In genomic region chr5:96206897-96207296, GRCm38 (mm10) we compare ENCODE assay signal across 9 mouse cellular contexts. TPM values are rescaled to one million over a fixed set of nuclear protein-coding genes. Genes with fewer than 3 reads are reported as not detected.
DNase-seq lines count a peak whose midpoint lies in the region; ATAC-seq lines count a peak whose summit lies in the region.
"Had no signal": no experiment of that assay in that cellular context is flagged by ENCODE, and none has a peak within 500 bp of the region (broad histone marks: within the 10 kb centered on the region; RNA-seq: fewer than 3 reads in every experiment).

No protein-coding gene starts in this region.

- 55% methylated on average over 2 of the region's 2 CpGs for WGBS in liver, embryonic 12.5 days (ENCODE audit: insufficient replicate concordance)

- no peak for ATAC-seq in liver, embryonic 12.5 days

- peak; percentile 38 for DNase-seq in liver
- DNase-seq in adrenal gland, postnatal 10 days = peak; percentile 80
- peak; percentile 78 for DNase-seq in heart, postnatal 4 days
- DNase-seq in lung, postnatal 14 days = peak; percentile 83
- no peak for DNase-seq in left cerebral cortex, postnatal 36 days (ENCODE audit: low spot score in 2 of 2)
- no peak for DNase-seq in embryo, embryonic 10.5 days (ENCODE audit: low spot score)
- DNase-seq in spleen, postnatal 14 days (ENCODE audit: low spot score in 2 of 2) = no peak

- no peak overlapping the region for H3K27ac ChIP-seq in liver, embryonic 12.5 days
- H3K27ac ChIP-seq: macrophage had no signal

- H3K4me2 ChIP-seq in liver, embryonic 12.5 days = no peak overlapping the region

- no peaks in the 10 kb centered on the region for H3K36me3 ChIP-seq in liver, embryonic 12.5 days

- no peak overlapping the region for H3K9ac ChIP-seq in liver, embryonic 12.5 days

- H3K27me3 ChIP-seq in liver, embryonic 12.5 days (replicated peaks) = no peaks in the 10 kb centered on the region

- H3K9me3 ChIP-seq in liver, embryonic 12.5 days (replicated peaks) = no peaks in the 10 kb centered on the region

- peaks cover 25% of the 10 kb centered on the region for H3K4me1 ChIP-seq in liver, embryonic 12.5 days

- intact Hi-C loops in left cerebral cortex, postnatal 36 days (cut with DNase I) = no loop called here

- no peak overlapping the region for H3K4me3 ChIP-seq in liver, embryonic 12.5 days

RNA-seq across cellular contexts. Expression of gene Mrpl1, which starts 2.4 kb away (rescaled TPM):
- polyA plus RNA-seq in liver, embryonic 12.5 days (2016; fragmentation: Nextera tagmentation; extraction: Ambion mirVana) = 22.3 and 23.6 TPM in 2 replicates
- total RNA-seq in adrenal gland, postnatal 10 days (2021) = 10 to 100 TPM; 24.1 to 27.5 TPM
- 10 to 100 TPM; 25.8 to 26.2 TPM for total RNA-seq in heart, postnatal 4 days (2021)
- total RNA-seq in left cerebral cortex, postnatal 36 days (2021) = 10 to 100 TPM; 11.5 to 16.1 TPM

RNA-seq across cellular contexts. Expression of gene Cnot6l, which starts 42.9 kb away (rescaled TPM):
- polyA plus RNA-seq in liver, embryonic 12.5 days (2016; fragmentation: Nextera tagmentation; extraction: Ambion mirVana) = 9.1 and 12.1 TPM in 2 replicates
- total RNA-seq in adrenal gland, postnatal 10 days (2021) = 10 to 100 TPM; 81.8 to 95.3 TPM
- total RNA-seq in heart, postnatal 4 days (2021) = 10 to 100 TPM; 83.2 to 94.3 TPM
- total RNA-seq in left cerebral cortex, postnatal 36 days (2021) = 10 to 100 TPM; 59.9 to 86.1 TPM

Comparison
In these comparisons a context has a peak if more than half of its experiments do, and no peak if none do; other contexts are left out.
1. DNase-seq: peak in liver (single experiment), adrenal gland, postnatal 10 days (single experiment), heart, postnatal 4 days (single experiment) and lung, postnatal 14 days (single experiment); none in left cerebral cortex, postnatal 36 days (0 of 2), embryo, embryonic 10.5 days (single experiment) and spleen, postnatal 14 days (0 of 2).